Mouse (Mus musculus) forebrain, embryonic 10.5 days (tissue): ENCODE results near the gene Fmo5. TPM values are rescaled to one million over a fixed set of nuclear protein-coding genes. Genes with fewer than 3 reads are reported as not detected.

Experiments
- DNase-seq: peaks from one replicate; pipeline ENCODE4 v3.0.0-alpha.2; 2017; ENCODE audit warnings: low spot score; ENCODE audit errors: extremely low spot score
- H3K27ac ChIP-seq: fragments of 300-500 bp; sonication (generic); 2 replicates; pipeline ENCODE4 v1.5.1; 2016; ENCODE audit warnings: mild to moderate bottlenecking
- H3K27me3 ChIP-seq: fragments of 300-500 bp; sonication (generic); 2 replicates; pipeline ENCODE4 v1.6.1; 2016; ENCODE audit warnings: mild to moderate bottlenecking; ENCODE audit not compliant: poor library complexity, severe bottlenecking
- H3K36me3 ChIP-seq: fragments of 300-500 bp; sonication (generic); replicated peaks from 2 replicates; pipeline ENCODE4 v1.6.1; 2016; ENCODE audit warnings: mild to moderate bottlenecking, moderate library complexity
- H3K4me1 ChIP-seq: fragments of 300-500 bp; sonication (generic); 2 replicates; pipeline ENCODE4 v1.6.1; 2016
- H3K4me3 ChIP-seq: fragments of 300-500 bp; sonication (generic); 2 replicates; pipeline ENCODE4 v1.5.1; 2016; ENCODE audit warnings: mild to moderate bottlenecking, moderate library complexity
- H3K9me3 ChIP-seq: fragments of 300-500 bp; sonication (generic); 2 replicates; pipeline ENCODE4 v1.6.1; 2016; ENCODE audit warnings: mild to moderate bottlenecking, moderate library complexity
- WGBS: fragments of 180-500 bp; shearing (Covaris S2); methylation state at CpG from one replicate; pipeline ENCODE4 v1.1.7; 2016; 5-methylcytosine and 5-hydroxymethylcytosine counted together
- microRNA-seq: library from miRNA; unstranded; fragments of <30 nt; microRNA quantifications from one replicate; pipeline ENCODE4, GENCODE M21; 2017
- polyA plus RNA-seq: library from polyadenylated mRNA; unstranded; fragments of >200 nt; fragmentation: Nextera tagmentation; extraction: Ambion mirVana; gene quantifications from 2 replicates; pipeline ENCODE4 v1.2.1, GENCODE M21; 2016

Gene Fmo5
- polyA plus RNA-seq, 1 experiment from 2014 or later: 0.86 TPM

DNA sequence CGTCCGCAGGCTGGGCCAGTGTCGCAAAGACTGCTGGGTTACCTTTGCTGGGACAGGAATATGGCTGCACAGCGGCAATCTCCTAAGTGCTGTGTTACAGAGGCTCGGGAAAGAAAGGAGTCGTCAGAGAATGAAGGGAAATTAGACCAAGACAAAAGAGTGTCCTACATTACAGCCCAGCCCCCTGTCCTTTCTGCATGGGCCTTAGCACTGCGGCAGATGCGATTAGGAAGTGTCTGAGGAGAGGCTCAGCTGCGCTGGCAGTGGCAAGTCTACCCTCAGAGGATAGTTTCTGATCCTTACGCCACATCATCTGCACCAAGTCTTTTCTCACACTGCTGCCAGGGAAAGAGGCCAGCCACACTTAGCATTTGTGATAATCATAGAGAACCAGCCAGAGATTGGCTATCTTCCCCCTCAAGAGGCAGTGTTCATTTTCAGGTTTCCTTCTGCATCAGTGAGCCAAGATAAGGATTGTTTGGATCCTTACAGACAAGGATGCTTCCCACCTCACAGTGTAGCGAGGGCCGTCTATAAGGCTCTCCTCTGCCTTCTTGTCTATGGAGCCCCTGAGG, 62.9 kb downstream of the Fmo5 start:
- H3K4me3 ChIP-seq: no peak overlapping the region
- WGBS: 70% methylated on average over 12 of the region's 12 CpGs
- H3K27me3 ChIP-seq: no peaks in the 10 kb centered on the region

DNA sequence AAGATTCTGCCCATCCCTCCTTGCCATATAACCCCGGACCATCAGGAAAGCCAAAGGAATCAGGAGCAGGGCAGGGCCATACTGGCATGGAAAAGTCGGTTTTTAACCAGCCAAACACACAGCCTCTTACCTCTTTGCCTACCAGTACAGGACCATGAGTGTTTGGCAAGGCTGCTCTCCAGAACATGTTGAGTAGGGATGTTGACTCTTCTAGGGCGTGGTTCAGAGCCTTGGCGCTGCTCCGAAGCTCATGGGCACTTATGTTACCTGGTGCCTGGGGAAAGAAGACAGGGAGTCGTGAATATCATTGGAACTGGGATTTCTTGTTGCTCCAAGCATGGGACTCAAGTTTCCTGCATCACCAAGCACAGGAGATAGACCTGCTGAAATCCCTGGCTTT, 65.2 kb downstream of the Fmo5 start:
- WGBS: 85% methylated on average over 6 of the region's 6 CpGs
- H3K27me3 ChIP-seq: no peaks in the 10 kb centered on the region
- H3K27ac ChIP-seq: no peak overlapping the region
- peaks cover 17% of the 10 kb centered on the region for H3K4me1 ChIP-seq
- H3K36me3 ChIP-seq: no peaks in the 10 kb centered on the region
- DNase-seq: no peak
- no peak overlapping the region for H3K4me3 ChIP-seq
- no peaks in the 10 kb centered on the region for H3K9me3 ChIP-seq

More for the DNA sequence above, 62.9 kb downstream of the Fmo5 start:
- peak overlapping the region; percentile 56 for H3K27ac ChIP-seq
- DNase-seq: no peak
- H3K9me3 ChIP-seq: no peaks in the 10 kb centered on the region
- peaks cover 17% of the 10 kb centered on the region for H3K4me1 ChIP-seq
- H3K36me3 ChIP-seq: no peaks in the 10 kb centered on the region

DNA sequence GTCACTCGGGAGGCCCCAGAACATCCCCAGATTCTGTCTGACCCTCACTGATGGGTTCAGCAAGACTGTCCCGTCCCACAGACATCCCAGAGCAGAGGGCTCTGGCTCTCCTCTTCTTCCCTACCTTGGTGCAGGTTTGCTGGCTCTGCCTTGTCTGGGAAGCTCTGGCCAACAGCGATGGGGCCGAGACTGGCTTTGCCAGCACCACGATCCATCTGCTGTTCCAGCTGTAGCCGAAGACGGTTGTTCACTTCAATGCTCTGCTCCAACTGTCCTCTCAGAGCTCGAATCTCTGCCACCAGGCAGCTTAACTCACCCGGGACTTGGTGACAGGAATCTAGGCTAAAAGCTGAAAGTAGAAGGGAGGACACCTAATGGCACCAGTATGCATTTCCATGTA, 68.3 kb downstream of the Fmo5 start:
- Histone ChIP-seq H3K27me3 (no peaks in the 10 kb centered on the region), H3K27ac (no peak overlapping the region), H3K4me1 (peaks cover 1% of the 10 kb centered on the region; the same call in 1 of the 2 replicates), H3K4me3 (no peak overlapping the region), H3K9me3 (no peaks in the 10 kb centered on the region), H3K36me3 (no peaks in the 10 kb centered on the region)
- WGBS: 86% methylated on average over 9 of the region's 9 CpGs
- DNase-seq: no peak

DNA sequence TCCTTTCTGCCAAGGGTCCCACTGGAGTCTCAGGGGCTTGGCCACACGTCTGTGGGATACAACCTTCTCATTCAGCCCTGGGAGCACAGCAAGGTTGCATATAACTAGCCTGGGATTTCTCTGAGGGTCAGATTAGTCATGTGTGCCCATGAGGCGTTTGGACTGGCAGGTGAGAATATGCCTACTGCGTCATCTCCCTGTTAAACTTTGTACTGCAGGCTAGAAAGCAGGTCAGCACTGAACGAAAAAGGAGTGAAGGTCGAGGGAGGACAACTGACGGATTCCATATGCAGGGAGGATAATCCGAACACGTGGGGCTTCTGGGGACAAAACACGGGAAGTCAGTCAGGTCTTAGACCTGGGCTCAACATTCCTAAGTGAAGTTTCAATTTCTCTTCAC, 68.7 kb downstream of the Fmo5 start:
- Histone ChIP-seq H3K4me1 (no peaks in the 10 kb centered on the region; the same call in 1 of the 2 replicates), H3K9me3 (no peaks in the 10 kb centered on the region), H3K27me3 (no peaks in the 10 kb centered on the region), H3K27ac (no peak overlapping the region), H3K4me3 (no peak overlapping the region), H3K36me3 (no peaks in the 10 kb centered on the region)
- WGBS: 81% methylated on average over 9 of the region's 9 CpGs
- DNase-seq: no peak

DNA sequence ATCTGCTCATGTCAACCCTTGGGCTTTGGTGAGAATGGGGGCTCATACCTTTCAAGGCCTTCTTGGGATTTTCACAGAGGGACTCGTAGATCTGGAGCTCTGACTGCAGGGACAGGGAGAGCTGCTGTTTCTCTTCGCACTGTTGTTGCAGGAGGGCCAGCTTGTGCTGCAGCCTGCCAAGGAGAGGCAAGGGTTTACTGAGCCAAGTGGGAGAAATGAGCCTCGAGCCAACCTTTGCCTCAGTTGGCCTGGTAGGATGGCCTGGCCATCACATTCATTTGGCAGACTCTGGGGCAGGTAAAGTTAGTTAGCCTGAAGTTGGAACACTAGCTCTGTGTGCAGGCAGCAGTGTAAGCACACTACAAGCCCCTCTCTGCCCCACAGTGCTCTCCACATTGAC, 70.5 kb downstream of the Fmo5 start:
- Histone ChIP-seq H3K4me1 (no peaks in the 10 kb centered on the region), H3K9me3 (no peaks in the 10 kb centered on the region), H3K27ac (no peak overlapping the region), H3K4me3 (no peak overlapping the region), H3K27me3 (no peaks in the 10 kb centered on the region), H3K36me3 (no peaks in the 10 kb centered on the region)
- WGBS: 88% methylated on average over 3 of the region's 3 CpGs
- DNase-seq: no peak

DNA sequence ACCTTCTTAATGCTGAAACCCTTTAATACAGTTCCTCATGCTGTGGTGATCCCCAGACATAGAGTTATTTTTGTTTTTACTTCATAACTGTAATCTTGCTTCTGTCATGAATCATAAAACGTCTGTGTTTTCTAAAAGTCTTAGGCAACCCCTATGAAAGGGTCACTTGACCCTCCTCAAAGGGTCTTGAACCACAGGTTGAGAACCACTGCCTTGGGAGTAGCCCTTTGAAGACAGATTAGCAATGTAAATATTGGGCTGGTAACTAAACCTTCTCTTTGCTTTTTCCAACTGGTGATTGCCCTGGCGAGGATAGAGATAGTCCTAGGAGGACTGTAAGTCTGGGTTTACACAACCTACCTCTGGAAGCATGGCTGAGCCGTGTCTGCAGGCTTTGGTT, 72.6 kb downstream of the Fmo5 start:
- Histone ChIP-seq H3K4me3 (no peak overlapping the region), H3K9me3 (no peaks in the 10 kb centered on the region), H3K27me3 (no peaks in the 10 kb centered on the region), H3K27ac (no peak overlapping the region), H3K36me3 (no peaks in the 10 kb centered on the region), H3K4me1 (no peaks in the 10 kb centered on the region)
- WGBS: 68% methylated on average over 3 of the region's 3 CpGs
- DNase-seq: no peak

DNA sequence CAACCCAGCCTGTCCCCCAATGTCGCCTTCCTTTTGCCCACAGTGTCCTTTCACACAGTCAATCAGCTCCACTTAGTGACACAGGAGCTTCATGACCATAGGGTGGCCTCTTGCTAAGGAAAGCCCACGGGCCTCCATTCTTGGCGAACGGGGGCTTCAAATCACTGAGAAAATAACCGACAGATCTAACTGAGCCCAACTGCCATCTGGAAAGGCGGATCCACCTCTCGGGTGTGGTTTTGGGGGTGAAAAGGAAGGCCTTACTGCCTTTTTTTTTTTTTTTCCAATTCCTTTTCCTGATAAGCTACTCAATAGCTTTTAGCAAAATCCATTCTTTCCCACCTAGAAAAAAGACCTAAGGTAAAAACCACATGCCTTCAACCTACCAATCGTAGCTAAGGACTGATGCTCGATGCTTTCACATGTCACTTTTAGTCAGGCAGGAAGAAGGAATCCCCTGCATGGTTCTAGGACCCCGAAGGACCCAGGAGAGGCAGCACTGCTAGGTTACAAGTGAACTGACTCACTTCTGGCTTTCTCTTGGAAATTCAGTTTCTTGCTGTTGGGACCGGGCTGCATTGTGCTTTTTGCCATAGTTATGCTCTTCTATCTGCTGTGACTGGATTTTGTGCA, 74.0 kb downstream of the Fmo5 start:
- Histone ChIP-seq H3K4me3 (no peak overlapping the region), H3K27me3 (no peaks in the 10 kb centered on the region), H3K27ac (no peak overlapping the region), H3K9me3 (no peaks in the 10 kb centered on the region), H3K36me3 (no peaks in the 10 kb centered on the region), H3K4me1 (no peaks in the 10 kb centered on the region)
- 94% methylated on average over 11 of the region's 11 CpGs for WGBS
- no peak for DNase-seq

Small RNA genes within 50 kb of the gene (microRNA-seq; reads per million reads assigned to microRNA genes)
- gene Mir7225: not detected

Other genes with a start within 250 kb of the Fmo5 start
- not detected in 2 replicates for gene Olfr1402, start 206.8 kb upstream of the Fmo5 start, polyA plus RNA-seq
- gene Chd1l, start 18.6 kb upstream of the Fmo5 start, polyA plus RNA-seq: 24.7 and 27.0 TPM in 2 replicates
- 7.6 and 8.5 TPM in 2 replicates for gene Prkab2, start 29.4 kb downstream of the Fmo5 start, polyA plus RNA-seq
- not detected in 2 replicates for gene Gm17651, start 45.9 kb downstream of the Fmo5 start, polyA plus RNA-seq